Mouse (Mus musculus) intestine, embryonic 16.5 days (tissue): ENCODE data around the gene Acoxl. TPM values are rescaled to one million over a fixed set of nuclear protein-coding genes. Genes with fewer than 3 reads are reported as not detected.

Experiments used
- ATAC-seq: fragments of 200-750 bp; cut with Nextera tagmentation; 2 replicates; pipeline ENCODE4 v1.8.0; 2017; ENCODE audit warnings: moderate TSS enrichment, moderate library complexity
- H3K27ac ChIP-seq: fragments of 300-500 bp; sonication (generic); 2 replicates; pipeline ENCODE4 v1.5.1; 2014; ENCODE audit warnings: mild to moderate bottlenecking, low read length
- H3K27me3 ChIP-seq: fragments of 300-500 bp; sonication (generic); replicated peaks from 2 replicates; pipeline ENCODE4 v1.6.1; 2014; ENCODE audit warnings: low read length, control low read depth, mixed read lengths; ENCODE audit not compliant: control insufficient read depth, insufficient read depth
- H3K36me3 ChIP-seq: fragments of 300-500 bp; sonication (generic); 2 replicates; pipeline ENCODE4 v1.6.1; 2014; ENCODE audit warnings: low read length, control low read depth; ENCODE audit not compliant: control insufficient read depth, insufficient read depth
- H3K4me1 ChIP-seq: fragments of 300-500 bp; sonication (generic); 2 replicates; pipeline ENCODE4 v1.6.1; 2014; ENCODE audit warnings: low read length, control low read depth, mixed read lengths; ENCODE audit not compliant: control insufficient read depth, insufficient read depth
- H3K4me2 ChIP-seq: fragments of 300-500 bp; sonication (generic); 2 replicates; pipeline ENCODE4 v1.6.1; 2014; ENCODE audit warnings: low read depth, low read length, control low read depth
- H3K4me3 ChIP-seq: fragments of 300-500 bp; sonication (generic); 2 replicates; pipeline ENCODE4 v1.5.1; 2014; ENCODE audit warnings: mild to moderate bottlenecking, low read length
- H3K9ac ChIP-seq: fragments of 300-500 bp; sonication (generic); 2 replicates; pipeline ENCODE4 v1.6.1; 2014; ENCODE audit warnings: low read depth, low read length
- H3K9me3 ChIP-seq: fragments of 300-500 bp; sonication (generic); 2 replicates; pipeline ENCODE4 v1.6.1; 2016; ENCODE audit warnings: low read length, control low read depth; ENCODE audit not compliant: control insufficient read depth
- WGBS: fragments of 180-500 bp; shearing (Covaris S2); extraction: QIAGEN DNeasy Blood & Tissue Kit; methylation state at CpG from one replicate; pipeline ENCODE4 v1.1.7; 2014; 5-methylcytosine and 5-hydroxymethylcytosine counted together
- polyA plus RNA-seq: library from polyadenylated mRNA; unstranded; fragments of >200 nt; fragmentation: Nextera tagmentation; extraction: Ambion mirVana; gene quantifications from 2 replicates; pipeline ENCODE4 v1.2.1, GENCODE M21; 2015

The Acoxl gene
- polyA plus RNA-seq, 1 experiment from 2014 or later = 0.10 TPM

GRCm38 (mm10) chr2:128138924-128139323 lies 300.2 kb downstream of the Acoxl start:
- Histone ChIP-seq H3K9ac (no peak overlapping the region), H3K4me3 (no peak overlapping the region), H3K4me2 (no peak overlapping the region), H3K4me1 (peaks cover 3% of the 10 kb centered on the region; the same call in 1 of the 2 replicates), H3K9me3 (no peaks in the 10 kb centered on the region), H3K27ac (no peak overlapping the region), H3K27me3 (no peaks in the 10 kb centered on the region), H3K36me3 (no peaks in the 10 kb centered on the region)
- ATAC-seq = no peak
- 78% methylated on average over 8 of the region's 8 CpGs for WGBS

GRCm38 (mm10) chr2:128139781-128140180 lies 301.1 kb downstream of the Acoxl start:
- no peaks in the 10 kb centered on the region for H3K27me3 ChIP-seq
- peaks cover 3% of the 10 kb centered on the region; the same call in 1 of the 2 replicates for H3K4me1 ChIP-seq
- H3K36me3 ChIP-seq = no peaks in the 10 kb centered on the region
- no peak overlapping the region for H3K4me3 ChIP-seq
- no peak overlapping the region for H3K9ac ChIP-seq
- H3K4me2 ChIP-seq = no peak overlapping the region
- no peak overlapping the region for H3K27ac ChIP-seq
- WGBS = 71% methylated on average over 15 of the region's 15 CpGs
- H3K9me3 ChIP-seq = no peaks in the 10 kb centered on the region
- no peak for ATAC-seq

- Histone ChIP-seq H3K36me3 (no peaks in the 10 kb centered on the region), H3K9me3 (no peaks in the 10 kb centered on the region), H3K4me1 (peaks cover 3% of the 10 kb centered on the region; the same call in 1 of the 2 replicates), H3K27me3 (no peaks in the 10 kb centered on the region), H3K9ac (no peak overlapping the region), H3K4me2 (no peak overlapping the region), H3K4me3 (no peak overlapping the region), H3K27ac (no peak overlapping the region)
- 77% methylated on average over 3 of the region's 3 CpGs for WGBS
- no peak for ATAC-seq
Observed at GRCm38 (mm10) chr2:128140183-128140582, 301.5 kb downstream of the Acoxl start.

GRCm38 (mm10) chr2:128143992-128144391 lies 305.3 kb downstream of the Acoxl start:
- Histone ChIP-seq H3K4me1 (no peaks in the 10 kb centered on the region), H3K4me2 (no peak overlapping the region), H3K9ac (no peak overlapping the region), H3K27me3 (no peaks in the 10 kb centered on the region), H3K27ac (no peak overlapping the region), H3K9me3 (no peaks in the 10 kb centered on the region), H3K4me3 (no peak overlapping the region), H3K36me3 (0 out of 2 replicates have a peak, but pooled peaks cover 6% of the 10 kb centered on the region)
- no peak for ATAC-seq

- Histone ChIP-seq H3K4me1 (no peaks in the 10 kb centered on the region), H3K27ac (no peak overlapping the region), H3K4me3 (no peak overlapping the region), H3K36me3 (0 out of 2 replicates have a peak, but pooled peaks cover 6% of the 10 kb centered on the region), H3K27me3 (no peaks in the 10 kb centered on the region), H3K9ac (no peak overlapping the region), H3K4me2 (no peak overlapping the region), H3K9me3 (no peaks in the 10 kb centered on the region)
- no peak for ATAC-seq
- WGBS = 66% methylated on average over 3 of the region's 3 CpGs
Observed at GRCm38 (mm10) chr2:128145433-128145832, 306.8 kb downstream of the Acoxl start.

GRCm38 (mm10) chr2:128149596-128149995 lies 310.9 kb downstream of the Acoxl start:
- 86% methylated on average over 5 of the region's 5 CpGs for WGBS
- H3K36me3 ChIP-seq = 0 out of 2 replicates have a peak, but pooled peaks cover 6% of the 10 kb centered on the region

GRCm38 (mm10) chr2:128152211-128152610 lies 313.5 kb downstream of the Acoxl start:
- 93% methylated on average over 9 of the region's 9 CpGs for WGBS

More at GRCm38 (mm10) chr2:128149596-128149995, 310.9 kb downstream of the Acoxl start:
- Histone ChIP-seq H3K4me3 (no peak overlapping the region), H3K27me3 (no peaks in the 10 kb centered on the region), H3K9ac (no peak overlapping the region), H3K27ac (no peak overlapping the region), H3K4me1 (no peaks in the 10 kb centered on the region), H3K9me3 (no peaks in the 10 kb centered on the region), H3K4me2 (no peak overlapping the region)
- ATAC-seq = no peak

GRCm38 (mm10) chr2:128152845-128153550 lies 314.3 kb downstream of the Acoxl start:
- no peak for ATAC-seq
- Histone ChIP-seq H3K9me3 (no peaks in the 10 kb centered on the region), H3K27me3 (no peaks in the 10 kb centered on the region), H3K4me3 (no peak overlapping the region), H3K9ac (no peak overlapping the region), H3K4me2 (no peak overlapping the region), H3K27ac (no peak overlapping the region), H3K36me3 (0 out of 2 replicates have a peak, but pooled peaks cover 6% of the 10 kb centered on the region), H3K4me1 (peaks cover 20% of the 10 kb centered on the region)
- 77% methylated on average over 16 of the region's 16 CpGs for WGBS

More at GRCm38 (mm10) chr2:128152211-128152610, 313.5 kb downstream of the Acoxl start:
- no peak for ATAC-seq
- Histone ChIP-seq H3K9me3 (no peaks in the 10 kb centered on the region), H3K27ac (no peak overlapping the region), H3K36me3 (0 out of 2 replicates have a peak, but pooled peaks cover 6% of the 10 kb centered on the region), H3K4me1 (peaks cover 16% of the 10 kb centered on the region), H3K4me2 (no peak overlapping the region), H3K27me3 (no peaks in the 10 kb centered on the region), H3K9ac (no peak overlapping the region), H3K4me3 (no peak overlapping the region)

- H3K27ac ChIP-seq = no peak overlapping the region
- H3K4me2 ChIP-seq = no peak overlapping the region
- H3K36me3 ChIP-seq = 0 out of 2 replicates have a peak, but pooled peaks cover 2% of the 10 kb centered on the region
- 76% methylated on average over 11 of the region's 11 CpGs for WGBS
- H3K4me3 ChIP-seq = no peak overlapping the region
- peaks cover 24% of the 10 kb centered on the region for H3K4me1 ChIP-seq
- no peak overlapping the region for H3K9ac ChIP-seq
- no peak for ATAC-seq
- H3K9me3 ChIP-seq = no peaks in the 10 kb centered on the region
- H3K27me3 ChIP-seq = no peaks in the 10 kb centered on the region
Observed at GRCm38 (mm10) chr2:128153551-128153910, 314.9 kb downstream of the Acoxl start.
